Mouse (Mus musculus): ENCODE results near the gene Fgfr4. TPM values are rescaled to one million over a fixed set of nuclear protein-coding genes. Genes with fewer than 3 reads are reported as not detected.
A peak's percentile ranks its signal among the peaks of the same experiment; 100 is the strongest.

The Fgfr4 gene
- polyA plus RNA-seq, 1 experiment = not detected

- Histone ChIP-seq H3K4me3 (replicated peaks; ENCODE audit: control insufficient read depth, low read depth, low read length) (no peak overlapping the region), H3K27ac (ENCODE audit: control insufficient read depth, insufficient read depth, low read depth, low read length, poor library complexity) (no peak overlapping the region), H3K4me1 (ENCODE audit: control insufficient read depth, insufficient read depth, low read length) (peaks cover 3% of the 10 kb centered on the region; the same call in 1 of the 2 replicates)
- WGBS = 43% methylated on average over 6 of the region's 6 CpGs
- no peak for TF ChIP-seq CTCF (IDR thresholded peaks at IDR 0.05; ENCODE audit: control insufficient read depth, insufficient read depth, low read length)
- TF ChIP-seq POLR2A (IDR thresholded peaks at IDR 0.05; ENCODE audit: borderline replicate concordance, control insufficient read depth, low read depth, low read length) = no peak
Measured at GRCm38 (mm10) chr13:55124903-55125302, 27.5 kb upstream of the Fgfr4 start.

GRCm38 (mm10) chr13:55133448-55133847 lies 19.0 kb upstream of the Fgfr4 start, which contains the start of gene Gm17617:
TSS of gene Gm17617 (minus strand) at chr13:55133548.
- H3K27ac ChIP-seq (ENCODE audit: control insufficient read depth, insufficient read depth, low read depth, low read length, poor library complexity) = no peak within 1 kb of the TSS
- no peak within 1 kb of the TSS for H3K4me3 ChIP-seq (replicated peaks; ENCODE audit: control insufficient read depth, low read depth, low read length)
- TF ChIP-seq CTCF (IDR thresholded peaks at IDR 0.05; ENCODE audit: control insufficient read depth, insufficient read depth, low read length) (no peak), POLR2A (IDR thresholded peaks at IDR 0.05; ENCODE audit: borderline replicate concordance, control insufficient read depth, low read depth, low read length) (no peak)
- H3K4me1 ChIP-seq (ENCODE audit: control insufficient read depth, insufficient read depth, low read length) = no peaks in the 10 kb centered on the region
- WGBS = 93% methylated on average over 2 of the region's 2 CpGs

GRCm38 (mm10) chr13:55135382-55135781 lies 17.1 kb upstream of the Fgfr4 start:
- Histone ChIP-seq H3K4me1 (ENCODE audit: control insufficient read depth, insufficient read depth, low read length) (no peaks in the 10 kb centered on the region), H3K4me3 (replicated peaks; ENCODE audit: control insufficient read depth, low read depth, low read length) (no peak overlapping the region), H3K27ac (ENCODE audit: control insufficient read depth, insufficient read depth, low read depth, low read length, poor library complexity) (no peak overlapping the region)
- 9% methylated on average over 5 of the region's 5 CpGs for WGBS
- TF ChIP-seq CTCF (IDR thresholded peaks at IDR 0.05; ENCODE audit: control insufficient read depth, insufficient read depth, low read length) (peak; percentile 41), POLR2A (IDR thresholded peaks at IDR 0.05; ENCODE audit: borderline replicate concordance, control insufficient read depth, low read depth, low read length) (no peak)

- H3K27ac ChIP-seq (ENCODE audit: control insufficient read depth, insufficient read depth, low read depth, low read length, poor library complexity) = no peak overlapping the region
- H3K4me3 ChIP-seq (replicated peaks; ENCODE audit: control insufficient read depth, low read depth, low read length) = no peak overlapping the region
- TF ChIP-seq POLR2A (IDR thresholded peaks at IDR 0.05; ENCODE audit: borderline replicate concordance, control insufficient read depth, low read depth, low read length) = no peak
- no peak for TF ChIP-seq CTCF (IDR thresholded peaks at IDR 0.05; ENCODE audit: control insufficient read depth, insufficient read depth, low read length)
- WGBS = 71% methylated on average over 2 of the region's 2 CpGs
- no peaks in the 10 kb centered on the region for H3K4me1 ChIP-seq (ENCODE audit: control insufficient read depth, insufficient read depth, low read length)
Measured at GRCm38 (mm10) chr13:55140271-55140670, 12.2 kb upstream of the Fgfr4 start.

GRCm38 (mm10) chr13:55153951-55154350 lies 1.5 kb downstream of the Fgfr4 start:
- no peak overlapping the region for H3K27ac ChIP-seq (ENCODE audit: control insufficient read depth, insufficient read depth, low read depth, low read length, poor library complexity)
- no peaks in the 10 kb centered on the region; the same call in 1 of the 2 replicates for H3K4me1 ChIP-seq (ENCODE audit: control insufficient read depth, insufficient read depth, low read length)
- H3K4me3 ChIP-seq (replicated peaks; ENCODE audit: control insufficient read depth, low read depth, low read length) = no peak overlapping the region
- 88% methylated on average over 5 of the region's 5 CpGs for WGBS
- TF ChIP-seq POLR2A (IDR thresholded peaks at IDR 0.05; ENCODE audit: borderline replicate concordance, control insufficient read depth, low read depth, low read length) = no peak
- TF ChIP-seq CTCF (IDR thresholded peaks at IDR 0.05; ENCODE audit: control insufficient read depth, insufficient read depth, low read length) = no peak

GRCm38 (mm10) chr13:55162365-55162764 lies 9.9 kb downstream of the Fgfr4 start:
- H3K4me3 ChIP-seq (replicated peaks; ENCODE audit: control insufficient read depth, low read depth, low read length) = no peak overlapping the region
- 75% methylated on average over 7 of the region's 7 CpGs for WGBS
- H3K4me1 ChIP-seq (ENCODE audit: control insufficient read depth, insufficient read depth, low read length) = no peaks in the 10 kb centered on the region
- TF ChIP-seq CTCF (IDR thresholded peaks at IDR 0.05; ENCODE audit: control insufficient read depth, insufficient read depth, low read length) = no peak
- no peak for TF ChIP-seq POLR2A (IDR thresholded peaks at IDR 0.05; ENCODE audit: borderline replicate concordance, control insufficient read depth, low read depth, low read length)
- no peak overlapping the region for H3K27ac ChIP-seq (ENCODE audit: control insufficient read depth, insufficient read depth, low read depth, low read length, poor library complexity)

GRCm38 (mm10) chr13:55163553-55163952 lies 11.1 kb downstream of the Fgfr4 start:
- Histone ChIP-seq H3K4me1 (ENCODE audit: control insufficient read depth, insufficient read depth, low read length) (no peaks in the 10 kb centered on the region), H3K4me3 (replicated peaks; ENCODE audit: control insufficient read depth, low read depth, low read length) (no peak overlapping the region), H3K27ac (ENCODE audit: control insufficient read depth, insufficient read depth, low read depth, low read length, poor library complexity) (no peak overlapping the region)
- WGBS = 72% methylated on average over 5 of the region's 5 CpGs
- TF ChIP-seq POLR2A (IDR thresholded peaks at IDR 0.05; ENCODE audit: borderline replicate concordance, control insufficient read depth, low read depth, low read length) (no peak), CTCF (IDR thresholded peaks at IDR 0.05; ENCODE audit: control insufficient read depth, insufficient read depth, low read length) (no peak)

- TF ChIP-seq POLR2A (IDR thresholded peaks at IDR 0.05; ENCODE audit: borderline replicate concordance, control insufficient read depth, low read depth, low read length) (no peak), CTCF (IDR thresholded peaks at IDR 0.05; ENCODE audit: control insufficient read depth, insufficient read depth, low read length) (no peak)
- 87% methylated on average over 16 of the region's 16 CpGs for WGBS
- Histone ChIP-seq H3K4me3 (replicated peaks; ENCODE audit: control insufficient read depth, low read depth, low read length) (no peak overlapping the region), H3K27ac (ENCODE audit: control insufficient read depth, insufficient read depth, low read depth, low read length, poor library complexity) (no peak overlapping the region), H3K4me1 (ENCODE audit: control insufficient read depth, insufficient read depth, low read length) (no peaks in the 10 kb centered on the region)
Measured at GRCm38 (mm10) chr13:55165831-55166339, 13.4 kb downstream of the Fgfr4 start.

Data from bone marrow, adult 2 months (tissue).